Mouse (Mus musculus) heart, postnatal 4 days (tissue): ENCODE measurements at regions not wholly inside any gene's neighbourhood (a gene's known extent, or its start where the extent isn't known, plus 50 kb on each side); places are given as distances from the start of the nearest gene placed in this dataset.

Source experiments
- DNase-seq: peaks from one replicate; pipeline ENCODE4 v3.0.0; 2021

DNA sequence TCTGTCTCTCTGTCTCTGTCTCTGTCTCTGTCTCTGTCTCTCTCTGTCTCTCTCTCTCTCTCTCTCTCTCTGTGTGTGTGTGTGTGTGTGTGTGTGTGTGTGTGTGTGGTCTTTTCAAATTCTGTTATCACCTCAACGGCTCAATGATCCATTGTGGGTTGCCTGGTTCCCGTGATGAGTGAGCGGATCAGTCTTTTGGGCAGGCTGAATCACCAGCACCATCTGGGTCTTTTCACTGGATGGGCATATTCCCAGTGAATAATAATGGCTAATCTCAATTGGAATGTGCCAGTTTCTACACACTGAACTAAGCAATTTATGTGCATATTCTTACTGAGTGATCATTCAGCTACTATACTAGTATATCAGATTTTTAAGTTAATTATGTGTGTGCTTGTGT lies 216.4 kb downstream of the Lmx1a start:
- DNase-seq = no peak

DNA sequence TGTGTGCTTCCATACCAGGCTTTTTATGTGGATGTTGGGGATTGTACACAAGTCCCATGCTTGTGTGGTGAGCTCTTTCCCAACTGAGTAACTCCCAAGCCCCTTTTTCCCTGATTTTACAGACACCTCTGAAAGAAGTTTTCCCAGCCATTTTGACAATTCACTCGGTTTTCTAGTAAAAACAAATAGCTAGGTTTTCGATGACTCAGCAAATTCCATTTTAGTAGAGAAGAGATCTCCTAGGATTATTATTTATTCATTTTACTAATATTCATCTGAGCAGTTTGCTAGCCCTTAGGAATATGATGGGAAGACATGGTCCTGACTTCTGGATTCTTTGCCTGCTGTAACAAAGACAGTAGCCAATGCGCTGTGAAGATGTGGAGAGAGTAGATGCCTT lies 223.0 kb downstream of the Lmx1a start:
- no peak for DNase-seq

DNA sequence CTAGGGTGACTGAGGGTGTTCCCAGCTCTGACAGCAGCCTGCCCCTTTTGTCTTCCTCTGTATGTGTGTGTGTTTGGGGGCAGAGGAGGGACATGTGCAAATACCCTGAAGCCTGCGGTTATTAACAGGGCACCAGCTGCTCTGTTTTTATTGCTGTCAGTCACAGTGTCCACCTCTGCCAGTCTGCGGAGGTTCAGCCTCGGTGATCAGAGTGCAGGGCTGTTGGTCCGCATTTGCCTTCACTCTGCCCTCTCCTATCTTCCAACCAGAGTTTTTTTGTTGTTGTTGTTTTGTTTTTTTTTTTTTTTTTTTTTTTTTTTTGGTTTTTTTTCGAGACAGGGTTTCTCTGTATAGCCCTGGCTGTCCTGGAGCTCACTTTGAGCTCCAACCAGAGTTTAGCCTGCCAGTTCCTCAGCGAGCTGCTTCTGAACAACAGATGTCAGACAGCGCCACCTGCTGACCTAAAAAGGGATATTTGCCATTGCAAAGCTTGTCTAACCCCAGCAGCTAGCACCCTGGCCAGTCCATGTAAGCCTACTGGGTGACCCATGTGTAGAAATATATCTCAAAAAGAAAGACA lies 226.0 kb downstream of the Lmx1a start:
- peak; percentile 87 for DNase-seq

DNA sequence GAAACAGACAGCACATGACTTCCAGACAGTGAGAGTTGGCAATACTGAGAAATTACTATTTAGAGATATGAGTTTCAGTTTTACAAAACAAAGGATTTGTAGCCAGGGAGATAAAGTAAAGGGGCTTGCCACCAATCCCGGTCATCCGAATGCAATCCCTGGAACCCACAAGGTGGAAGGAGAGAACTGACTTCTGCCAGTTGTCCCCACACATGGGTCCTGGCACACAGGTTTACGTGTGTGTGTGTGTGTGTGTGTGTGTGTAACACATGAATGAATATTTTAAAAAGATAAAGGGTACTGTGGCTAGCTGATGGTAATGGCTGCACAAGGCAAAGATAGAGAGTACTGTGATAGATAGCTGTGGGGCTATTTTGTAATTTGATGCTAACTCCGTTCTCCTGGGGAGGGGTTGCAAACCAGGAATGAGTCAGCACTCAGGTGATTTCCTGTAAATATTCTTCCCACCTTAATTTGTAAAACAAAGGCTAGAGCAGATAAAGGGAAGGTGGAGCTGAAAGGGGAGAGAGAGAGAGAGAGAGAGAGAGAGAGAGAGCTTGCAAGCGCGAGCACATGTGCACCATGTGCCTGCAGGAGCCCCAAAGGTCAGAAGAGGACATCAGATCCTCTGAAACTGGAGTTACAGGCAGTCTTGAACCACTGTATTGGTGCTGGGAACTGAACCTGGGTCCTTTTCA lies 226.7 kb downstream of the Lmx1a start:
- no peak for DNase-seq

DNA sequence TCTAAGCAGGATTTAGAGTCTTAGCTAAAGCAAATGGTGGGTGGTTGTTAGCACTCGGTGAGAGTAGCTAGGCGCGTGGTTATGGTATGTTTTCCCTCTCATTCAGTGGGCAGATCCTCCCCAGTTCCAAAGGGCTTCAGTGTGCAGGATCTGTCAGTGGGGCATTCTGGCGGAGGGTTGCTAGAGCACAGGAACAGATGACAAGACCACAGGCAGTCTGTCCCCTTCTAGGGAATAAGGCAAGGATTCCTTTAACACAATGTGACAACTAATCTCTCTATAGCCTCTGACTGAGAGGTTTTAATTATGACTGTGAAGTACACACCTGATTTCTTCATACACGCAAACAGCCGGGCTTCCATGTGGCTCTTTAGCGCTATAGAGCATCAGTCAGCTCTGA lies 233.9 kb downstream of the Lmx1a start:
- DNase-seq = no peak

DNA sequence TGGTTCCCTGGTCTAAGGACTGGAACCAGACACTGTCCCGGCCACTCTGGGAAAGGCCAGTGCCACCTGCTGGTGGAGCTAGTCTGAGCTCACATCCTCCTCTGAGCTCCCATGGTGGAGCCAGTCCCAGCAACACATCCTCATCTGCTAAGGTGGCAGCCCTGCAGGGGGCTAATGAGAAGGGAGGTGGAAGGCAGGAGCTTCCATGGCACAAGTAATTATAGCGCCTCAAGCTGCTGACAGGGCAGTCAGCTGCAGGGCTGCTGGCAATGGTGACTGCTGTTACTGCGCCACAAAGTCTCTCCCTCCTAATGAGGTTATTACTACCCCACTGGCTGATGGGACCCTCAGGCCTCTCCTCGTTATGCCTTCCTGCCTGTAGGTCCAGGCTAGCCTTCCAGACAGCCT lies 239.0 kb downstream of the Lmx1a start:
- peak; percentile 10 for DNase-seq

DNA sequence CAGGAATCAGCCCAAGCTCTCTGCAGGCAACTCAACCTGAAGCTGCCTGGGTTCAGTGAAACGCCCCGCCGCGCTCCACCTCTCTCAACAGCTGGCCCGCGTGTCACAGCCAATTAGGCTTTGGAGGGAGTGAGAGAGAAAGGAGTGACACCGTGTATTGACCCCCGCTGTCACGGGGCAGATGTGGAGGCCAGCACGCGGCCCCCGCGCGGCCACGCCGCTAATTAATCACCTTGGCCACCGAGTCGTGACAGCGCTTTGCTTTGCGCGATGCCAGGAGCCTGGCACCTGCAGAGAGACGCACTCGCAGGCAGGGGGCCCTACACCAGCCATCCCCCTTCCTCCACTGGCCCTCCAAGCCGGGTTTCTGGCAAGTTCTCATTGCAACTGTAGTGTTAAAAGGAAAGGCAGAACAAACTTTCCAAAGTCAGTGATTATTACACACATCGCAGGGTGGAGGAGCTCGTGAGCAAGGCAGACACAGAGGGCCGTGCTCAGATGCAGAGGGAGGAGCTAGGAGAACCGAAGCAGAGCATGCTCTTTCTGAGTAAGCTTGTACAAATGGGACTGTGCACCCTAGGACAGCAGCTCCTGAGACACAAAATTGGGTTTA lies 240.8 kb downstream of the Lmx1a start:
- peak; percentile 22 for DNase-seq

DNA sequence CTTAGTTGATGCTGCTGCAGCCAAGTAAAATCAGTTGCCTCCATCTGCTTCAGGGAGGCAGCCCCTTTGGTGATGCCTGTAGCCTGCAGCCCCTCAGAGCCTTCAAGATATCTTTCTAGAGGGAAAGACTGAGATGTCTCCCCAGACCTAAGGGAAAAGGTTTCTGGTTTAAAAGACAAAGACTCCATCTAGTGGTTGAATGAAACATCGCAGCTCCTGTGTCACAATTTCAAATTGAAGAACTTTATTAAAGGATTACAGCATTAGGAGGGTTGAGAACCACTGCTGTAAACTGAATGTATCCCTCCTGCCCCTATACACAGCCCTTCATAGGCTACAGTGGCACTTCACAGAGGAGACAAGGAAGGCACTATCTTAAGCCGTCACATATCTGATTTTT lies 243.1 kb downstream of the Lmx1a start:
- DNase-seq = peak; percentile 24

DNA sequence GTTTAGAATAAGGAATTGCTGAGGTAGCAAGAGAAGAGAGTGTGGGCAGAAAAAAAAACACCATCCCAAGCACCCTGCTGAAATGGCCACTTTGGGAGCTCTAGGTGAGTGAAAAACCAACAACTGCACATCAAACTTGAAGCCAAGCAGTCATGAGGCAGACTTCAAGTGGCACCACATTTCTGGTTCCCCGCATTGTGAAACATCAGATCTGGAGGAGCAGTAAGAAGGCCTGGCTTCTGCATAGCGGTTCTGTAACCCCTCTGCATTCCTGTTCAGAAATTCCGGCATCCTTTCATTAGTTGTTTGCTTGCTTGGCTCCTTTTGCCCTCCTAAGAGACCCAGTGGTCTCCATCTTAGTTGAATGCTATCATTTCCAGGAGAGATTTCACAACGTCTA lies 247.7 kb downstream of the Lmx1a start:
- DNase-seq = no peak

DNA sequence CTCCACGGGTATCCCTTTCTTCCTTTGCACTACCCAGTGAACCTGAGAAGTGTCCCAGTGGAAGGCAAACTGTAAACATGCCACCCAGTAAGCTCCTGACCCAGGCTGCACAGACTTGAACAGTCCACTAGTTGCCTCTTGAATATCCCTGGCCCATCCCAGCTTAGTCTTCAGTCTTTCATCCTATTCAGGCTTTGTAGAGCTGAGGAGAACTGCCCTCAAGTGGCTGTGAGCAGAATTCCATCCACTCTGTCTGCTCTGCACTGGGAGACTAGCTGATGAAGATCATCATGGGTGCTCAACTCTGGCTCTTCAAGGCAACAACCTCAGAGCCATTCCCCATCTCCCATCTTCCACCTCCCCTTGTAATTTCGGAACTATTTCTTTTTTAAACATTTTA lies 249.1 kb downstream of the Lmx1a start:
- DNase-seq = no peak

DNA sequence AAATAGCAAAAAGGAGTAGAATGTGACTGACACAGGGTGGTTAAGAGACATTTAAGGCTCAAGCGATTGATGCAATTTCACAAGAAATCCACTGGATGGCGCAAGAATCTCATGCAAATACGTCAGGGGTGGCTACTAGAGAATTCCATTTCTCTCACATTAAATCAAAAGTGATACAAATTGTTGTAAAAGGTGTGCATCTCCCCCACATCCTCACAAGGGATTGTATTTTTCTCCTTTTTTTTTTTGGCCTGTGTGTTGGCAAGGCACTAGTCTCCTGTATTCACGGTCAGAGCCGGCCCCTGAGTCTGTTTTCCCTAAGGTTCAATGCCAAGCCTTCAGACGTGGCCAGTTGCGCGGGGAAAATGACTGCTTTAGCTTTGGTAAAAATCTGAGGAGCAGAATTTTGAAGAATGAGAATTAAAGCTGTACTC lies 253.0 kb downstream of the Lmx1a start:
- DNase-seq = peak; percentile 32

DNA sequence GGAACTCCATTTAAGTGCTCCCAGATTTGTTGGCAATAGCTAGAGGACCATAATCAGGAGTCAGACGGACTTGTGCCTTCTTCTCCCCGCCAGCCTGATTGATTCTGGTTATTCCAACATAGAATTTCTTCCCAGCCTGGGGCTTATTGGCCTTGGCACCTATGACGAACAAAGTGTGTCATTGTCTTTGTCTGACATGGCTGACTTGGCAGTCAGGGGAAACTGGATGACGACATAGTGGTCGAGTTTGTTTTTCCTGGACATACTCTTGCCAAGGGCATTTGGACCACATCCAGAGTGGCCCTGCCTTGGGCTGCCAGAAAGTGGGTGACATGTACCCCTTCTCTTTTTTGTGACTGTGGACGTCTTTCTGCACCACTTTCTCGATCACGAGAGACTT lies 254.1 kb downstream of the Lmx1a start:
- DNase-seq = no peak

DNA sequence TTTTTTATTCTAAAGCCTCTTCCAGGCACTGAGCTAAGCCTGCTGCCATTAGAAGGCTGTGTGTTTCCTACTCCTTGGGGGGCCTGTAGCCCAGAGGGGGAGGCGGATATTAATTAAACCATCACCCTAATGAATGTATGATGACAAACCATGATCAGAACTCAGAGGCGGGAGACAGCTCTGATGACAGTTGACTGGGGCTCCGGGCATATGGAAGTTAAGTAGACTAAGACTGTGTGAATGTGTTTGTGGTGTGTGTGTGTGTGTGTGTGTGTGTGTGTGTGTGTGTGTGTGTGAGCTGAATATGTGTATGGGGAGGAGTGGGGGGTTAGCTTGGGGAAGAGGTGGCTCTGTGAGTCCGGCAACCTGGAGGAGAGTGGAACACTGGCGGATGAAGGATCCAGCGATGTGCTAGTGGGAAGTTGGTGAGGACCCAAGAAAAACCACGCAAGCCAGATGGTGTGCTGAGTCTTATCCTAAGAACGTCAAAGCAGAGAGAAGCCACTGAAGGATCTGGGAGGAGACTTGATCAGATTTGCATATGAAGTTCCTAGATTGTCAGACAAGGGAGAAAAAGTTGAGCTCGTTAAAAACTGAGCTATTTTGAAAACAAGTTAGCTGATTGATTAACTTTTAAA lies 256.7 kb downstream of the Lmx1a start:
- DNase-seq = no peak

DNA sequence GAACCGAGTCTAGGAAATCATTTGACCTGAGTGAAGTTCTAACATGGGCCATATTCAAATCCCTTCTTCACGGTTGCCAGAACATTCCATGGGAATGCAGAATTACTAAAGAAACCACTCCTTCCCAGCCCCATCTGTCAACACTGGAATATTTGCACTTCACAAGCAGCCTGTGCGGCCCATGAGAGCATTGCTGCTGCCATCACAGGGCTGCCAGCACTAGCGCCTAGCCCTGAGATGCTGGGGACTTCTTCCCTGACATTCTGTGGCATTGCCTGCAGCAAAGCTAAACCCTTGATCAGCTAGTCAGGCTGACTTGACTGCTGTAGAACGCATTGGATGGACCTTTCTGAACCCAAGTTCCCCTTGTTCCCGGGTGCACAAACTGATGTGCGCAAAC lies 258.8 kb downstream of the Lmx1a start:
- no peak for DNase-seq

DNA sequence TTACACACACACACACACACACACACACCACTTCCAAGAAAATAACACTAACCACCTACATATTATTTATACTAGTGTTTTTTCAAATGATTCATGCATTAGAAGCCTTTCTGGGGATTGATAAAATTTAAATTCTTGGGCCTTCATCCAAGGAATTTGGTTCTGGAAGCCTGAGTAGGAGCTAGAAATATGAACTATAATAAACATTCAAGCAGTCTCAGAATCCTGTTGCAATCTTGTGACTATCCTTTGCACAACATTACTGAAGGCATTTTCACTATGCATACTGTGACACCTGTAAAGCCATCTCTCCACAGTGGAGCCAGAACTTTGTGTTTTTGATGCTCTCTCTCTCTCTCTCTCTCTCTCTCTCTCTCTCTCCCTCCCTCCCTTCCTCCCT lies 262.7 kb downstream of the Lmx1a start:
- DNase-seq = no peak

DNA sequence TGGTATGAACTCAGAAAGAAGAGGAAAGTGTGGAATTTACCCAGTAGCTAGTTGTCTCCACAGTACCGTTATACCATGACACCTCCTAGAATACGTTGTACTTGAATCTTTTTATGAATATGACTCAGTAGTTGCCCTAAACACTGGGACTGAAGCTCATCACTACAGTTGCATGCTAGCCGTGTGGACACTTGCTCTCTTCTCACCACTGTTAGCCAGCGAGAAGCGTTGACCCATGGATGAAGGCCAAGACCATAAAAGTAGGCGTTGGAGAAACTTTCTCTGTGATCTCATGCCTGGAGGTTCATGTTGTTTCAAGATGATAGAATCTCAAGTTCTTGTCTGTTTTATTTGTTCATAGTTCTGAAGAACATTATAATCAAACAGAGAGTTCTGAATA lies 269.5 kb downstream of the Lmx1a start:
- DNase-seq = no peak

DNA sequence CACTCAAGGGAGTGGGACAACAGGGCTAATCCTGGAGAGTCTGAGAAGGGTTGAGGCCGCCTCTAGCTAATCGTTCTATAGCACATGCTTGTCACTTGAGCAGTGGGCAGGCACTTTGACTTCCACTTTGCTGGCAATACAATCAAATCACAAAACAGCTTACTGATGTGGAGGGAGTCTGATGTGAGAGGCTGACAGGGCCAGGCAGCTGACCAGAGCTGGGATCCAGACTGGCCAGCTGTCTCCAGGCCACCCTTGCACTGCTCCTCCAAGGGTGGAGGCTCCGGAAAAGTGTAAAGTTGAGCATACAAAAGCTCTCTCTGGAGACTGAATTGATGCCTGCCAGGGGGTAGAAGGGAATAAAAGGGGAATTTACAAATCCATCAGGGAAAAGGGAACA lies 280.5 kb downstream of the Lmx1a start:
- peak; percentile 31 for DNase-seq

DNA sequence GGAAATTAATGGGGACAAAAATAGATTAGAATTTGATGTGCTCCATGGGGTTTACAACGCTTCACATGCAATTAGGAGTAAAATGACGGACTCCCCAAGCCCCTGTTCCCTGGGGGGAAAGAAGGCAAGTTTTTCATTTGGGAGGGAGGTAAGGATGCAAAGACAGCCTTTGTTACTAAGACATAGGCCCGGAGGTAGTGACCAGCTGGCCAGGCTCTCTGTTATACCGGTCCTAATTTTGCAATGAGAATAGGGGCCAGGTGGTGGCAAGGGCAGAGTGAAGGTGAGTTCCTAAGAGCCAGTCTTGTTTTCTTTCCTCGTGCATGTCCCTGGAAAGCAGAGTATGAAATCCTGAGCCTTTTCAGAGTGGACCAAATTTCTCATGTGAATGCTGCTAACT lies 280.9 kb downstream of the Lmx1a start:
- no peak for DNase-seq

DNA sequence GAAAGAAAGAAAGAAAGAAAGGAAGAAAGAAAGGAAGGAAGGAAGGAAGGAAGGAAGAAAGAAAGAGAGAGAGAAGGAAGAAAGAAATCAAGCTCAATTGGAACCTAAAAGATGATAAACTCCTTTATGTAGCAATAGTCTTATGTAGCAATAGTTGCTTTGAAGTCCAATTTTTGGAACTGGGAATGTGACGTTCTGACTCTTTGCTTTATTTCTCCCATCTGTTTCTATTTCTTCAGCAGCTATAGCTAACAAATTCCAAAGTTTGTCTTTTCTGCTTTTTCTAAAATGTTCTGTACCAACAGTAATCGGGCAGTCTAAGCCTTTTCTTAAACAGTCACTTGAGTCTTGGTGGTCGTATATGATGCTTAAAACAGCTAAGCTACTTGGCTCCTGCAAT lies 287.7 kb downstream of the Lmx1a start:
- no peak for DNase-seq

DNA sequence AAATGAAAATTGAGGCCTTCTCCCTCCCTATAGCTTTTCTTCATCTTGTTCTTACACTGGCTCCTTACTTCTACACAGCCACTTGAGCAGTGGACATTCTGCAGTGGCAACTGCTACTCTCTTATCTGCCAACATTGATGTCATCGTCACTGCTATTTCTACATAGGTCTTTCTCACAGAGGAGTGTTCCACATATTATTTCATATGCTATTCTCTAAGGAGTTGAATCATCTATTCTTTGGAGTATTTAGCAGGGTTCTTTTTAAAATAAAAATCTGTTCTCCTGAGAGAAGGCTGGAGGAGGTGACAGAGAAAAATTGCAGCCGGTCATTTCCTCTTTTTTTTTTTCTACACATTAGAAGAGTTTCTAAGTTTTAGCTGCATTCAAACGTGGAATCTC lies 290.1 kb downstream of the Lmx1a start:
- DNase-seq = no peak

DNA sequence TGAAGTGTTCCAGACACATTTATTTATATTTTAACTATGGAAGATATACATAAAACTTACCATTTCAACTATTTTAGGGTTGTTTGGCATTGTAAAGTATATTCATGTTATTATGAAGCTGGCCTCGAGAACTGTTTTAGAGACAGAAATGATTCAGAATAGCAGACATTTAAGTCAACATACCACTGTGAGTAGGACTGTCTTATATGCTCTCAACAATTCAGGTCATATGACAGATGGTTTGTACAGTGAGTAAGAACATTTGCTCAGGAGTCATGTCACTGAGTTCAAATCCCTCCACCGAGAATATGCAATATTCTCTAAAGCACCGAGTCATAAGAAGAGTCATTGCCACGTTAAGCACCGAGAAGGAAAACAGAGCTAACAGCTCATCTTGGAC lies 290.6 kb downstream of the Lmx1a start:
- no peak for DNase-seq

DNA sequence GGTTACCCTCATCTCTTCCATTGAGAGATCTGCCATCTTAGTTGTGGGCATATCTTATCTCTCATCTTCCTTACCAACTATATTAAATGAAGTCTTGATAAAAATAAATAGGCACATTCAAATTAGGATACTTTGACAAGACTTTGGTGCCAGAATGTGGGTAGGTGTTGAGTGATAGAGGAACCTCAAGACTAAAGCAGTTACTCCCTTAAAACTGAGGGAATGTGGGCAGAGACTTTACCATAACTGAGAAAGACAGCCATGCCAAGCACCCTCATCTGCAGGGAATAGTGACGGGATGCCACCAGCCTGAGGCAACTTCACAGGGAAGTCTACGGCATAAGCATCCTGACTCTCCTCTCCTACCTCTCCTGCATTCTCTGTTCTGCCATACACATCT lies 292.3 kb downstream of the Lmx1a start:
- DNase-seq = no peak

DNA sequence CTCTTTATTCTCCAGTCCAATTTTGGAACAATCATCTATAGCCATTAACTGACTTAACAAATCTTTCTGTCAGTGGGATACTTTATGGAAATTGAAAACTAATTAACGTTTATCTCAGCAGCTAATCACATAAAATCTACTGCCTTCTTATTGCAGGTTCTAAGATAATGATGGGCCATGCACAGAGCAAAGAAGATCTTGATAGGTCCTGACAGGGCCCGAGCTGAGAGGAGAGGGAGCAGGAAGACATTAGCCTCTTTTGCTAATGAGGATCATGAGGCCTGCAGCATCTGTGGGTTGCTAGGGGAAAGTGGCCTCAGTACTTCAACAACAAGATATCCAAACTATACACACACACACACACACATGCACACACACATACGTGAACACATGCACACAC lies 318.4 kb downstream of the Lmx1a start:
- DNase-seq = no peak

DNA sequence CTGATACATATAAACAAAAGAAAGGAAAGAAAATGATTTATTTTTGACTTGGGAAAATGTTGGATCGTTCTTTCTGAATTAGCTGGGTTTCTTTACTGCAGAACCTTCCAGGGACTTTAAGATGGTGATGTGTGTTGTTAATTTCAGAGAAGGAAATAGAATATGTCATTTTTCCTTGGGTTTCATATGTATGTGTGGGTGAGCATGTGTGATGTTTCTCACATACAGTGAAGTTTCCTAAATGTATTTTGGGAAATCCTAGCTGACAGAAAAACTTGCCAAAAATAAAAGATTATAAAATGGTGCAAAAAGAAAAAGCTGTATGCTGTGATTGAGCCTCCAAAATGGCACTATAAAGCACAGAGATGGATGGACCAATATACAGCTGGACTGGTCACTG lies 319.2 kb downstream of the Lmx1a start:
- DNase-seq = no peak
